ENCODE assay signal across 17 mouse cellular contexts in the genomic region with DNA sequence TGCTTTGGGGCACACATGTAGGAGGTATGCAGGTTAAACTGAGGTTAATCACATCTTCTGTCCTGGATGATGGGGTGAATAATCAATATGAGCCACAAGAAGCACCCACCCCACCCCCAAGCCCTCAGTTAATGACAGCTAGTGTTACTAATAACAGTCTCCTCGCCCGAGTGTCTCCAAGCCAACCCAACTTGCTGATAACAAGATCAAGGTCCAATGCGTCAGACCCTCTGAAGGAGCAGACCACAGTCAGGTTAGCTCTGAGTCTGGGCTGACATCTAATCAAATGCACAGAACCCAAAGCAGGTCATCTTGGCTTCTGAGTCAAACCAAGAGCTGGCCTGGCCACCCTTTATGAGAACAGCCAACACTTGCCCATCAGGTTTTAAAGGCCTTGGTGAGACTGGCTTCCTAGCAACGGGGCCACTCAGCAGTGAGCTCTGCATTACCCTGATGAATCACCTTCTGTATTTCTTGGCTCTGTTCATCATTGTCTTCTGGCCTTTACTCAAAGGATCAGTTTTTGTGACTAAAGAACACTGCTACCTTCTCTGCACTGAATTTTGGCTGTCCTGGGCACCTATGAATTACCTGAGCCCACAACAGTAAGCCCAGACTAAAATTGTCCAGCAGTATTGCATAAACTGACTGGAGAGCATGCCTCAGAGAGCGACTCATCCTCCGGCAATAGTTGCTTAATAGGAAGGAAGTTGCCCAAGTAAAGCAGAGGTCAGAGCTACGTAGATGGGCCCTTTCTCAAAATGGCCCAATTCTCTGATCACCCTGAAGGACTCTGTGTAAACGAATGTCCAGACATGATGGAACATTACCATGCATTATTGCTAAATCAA. TPM values are rescaled to one million over a fixed set of nuclear protein-coding genes. Genes with fewer than 3 reads are reported as not detected.
DNase-seq lines count a peak whose midpoint lies in the region; ATAC-seq lines count a peak whose summit lies in the region.
"Had no signal": no experiment of that assay in that cellular context is flagged by ENCODE, and none has a peak within 500 bp of the region (broad histone marks: within the 10 kb centered on the region; RNA-seq: fewer than 3 reads in every experiment).

No protein-coding gene starts in this region.

- H3K27ac ChIP-seq in liver, embryonic 16.5 days (ENCODE audit: low read length), result peak overlapping the region; percentile 51
- no peak overlapping the region for H3K27ac ChIP-seq in liver, embryonic 12.5 days
- no peak overlapping the region for H3K27ac ChIP-seq in midbrain, embryonic 15.5 days
- H3K27ac ChIP-seq: embryonic facial prominence, embryonic 10.5 days; heart, embryonic 10.5 days; hindbrain, embryonic 15.5 days had no signal

- no peaks in the 10 kb centered on the region for H3K36me3 ChIP-seq in liver, embryonic 16.5 days (ENCODE audit: control insufficient read depth, insufficient read depth)
- H3K36me3 ChIP-seq in liver, embryonic 12.5 days, result peaks cover 12% of the 10 kb centered on the region
- H3K36me3 ChIP-seq in midbrain, embryonic 15.5 days (replicated peaks), result 0 out of 2 replicates have a peak, but pooled peaks cover 4% of the 10 kb centered on the region

- no peak overlapping the region for H3K4me3 ChIP-seq in liver, embryonic 16.5 days (ENCODE audit: low read depth, low read length)
- H3K4me3 ChIP-seq in liver, embryonic 12.5 days, result no peak overlapping the region
- no peak overlapping the region for H3K4me3 ChIP-seq in midbrain, embryonic 15.5 days
- H3K4me3 ChIP-seq: embryonic facial prominence, embryonic 10.5 days; heart, embryonic 10.5 days; hindbrain, embryonic 15.5 days had no signal

- H3K9me3 ChIP-seq in liver, embryonic 16.5 days (replicated peaks; ENCODE audit: control insufficient read depth, low read length), result no peaks in the 10 kb centered on the region
- H3K9me3 ChIP-seq in liver, embryonic 12.5 days (replicated peaks), result no peaks in the 10 kb centered on the region
- no peaks in the 10 kb centered on the region for H3K9me3 ChIP-seq in midbrain, embryonic 15.5 days
- H3K9me3 ChIP-seq: embryonic facial prominence, embryonic 10.5 days; heart, embryonic 10.5 days; hindbrain, embryonic 15.5 days had no signal

- H3K27me3 ChIP-seq in liver, embryonic 16.5 days (ENCODE audit: control insufficient read depth, insufficient read depth, low read depth, low read length), result no peaks in the 10 kb centered on the region
- H3K27me3 ChIP-seq in liver, embryonic 12.5 days (replicated peaks), result 0 out of 2 replicates have a peak, but pooled peaks cover 9% of the 10 kb centered on the region
- no peaks in the 10 kb centered on the region for H3K27me3 ChIP-seq in midbrain, embryonic 15.5 days (replicated peaks)
- H3K27me3 ChIP-seq: hindbrain, embryonic 15.5 days had no signal

- ATAC-seq in liver, embryonic 16.5 days (ENCODE audit: low read depth), result 0 out of 2 replicates have a peak, but pooled peaks have one; percentile 32
- ATAC-seq in liver, embryonic 12.5 days, result no peak
- peak; percentile 91 for ATAC-seq in neutrophil, adult 5-6 weeks (ENCODE audit: extremely low read depth, insufficient number of reproducible peaks, low FRiP score, poor library complexity, severe bottlenecking)
- no peak for ATAC-seq in midbrain, embryonic 15.5 days (replicated peaks)
- ATAC-seq: forebrain, embryonic 16.5 days had no signal

- H3K9ac ChIP-seq in liver, embryonic 16.5 days (ENCODE audit: low read depth, low read length), result no peak overlapping the region
- no peak overlapping the region for H3K9ac ChIP-seq in liver, embryonic 12.5 days
- no peak overlapping the region for H3K9ac ChIP-seq in midbrain, embryonic 15.5 days
- H3K9ac ChIP-seq: hindbrain, embryonic 15.5 days had no signal

- 34% methylated on average over 8 of the region's 8 CpGs for WGBS in liver, embryonic 16.5 days (ENCODE audit: insufficient replicate concordance)
- WGBS in liver, embryonic 12.5 days (ENCODE audit: insufficient replicate concordance), result 37% methylated on average over 8 of the region's 8 CpGs
- WGBS in midbrain, embryonic 15.5 days, result 87% methylated on average over 8 of the region's 8 CpGs

- peak; percentile 50 for DNase-seq in adrenal gland, adult 8-10 months
- peak; percentile 99 for DNase-seq in gonadal fat pad, adult 2 months (ENCODE audit: low read depth)
- DNase-seq in kidney, adult 18-20 months, result no peak
- DNase-seq in thymus, postnatal 10 days (ENCODE audit: low spot score in 2 of 2), result no peak
- DNase-seq: cerebellum, adult 11 months; kidney, postnatal 25 days had no signal

- H3K4me1 ChIP-seq in liver, embryonic 16.5 days (ENCODE audit: control insufficient read depth, low read depth, low read length), result peaks cover 7% of the 10 kb centered on the region
- H3K4me1 ChIP-seq in liver, embryonic 12.5 days, result peaks cover 18% of the 10 kb centered on the region
- H3K4me1 ChIP-seq in midbrain, embryonic 15.5 days, result no peaks in the 10 kb centered on the region
- H3K4me1 ChIP-seq: embryonic facial prominence, embryonic 10.5 days; hindbrain, embryonic 15.5 days had no signal

- no peak overlapping the region for H3K4me2 ChIP-seq in liver, embryonic 16.5 days (ENCODE audit: low read depth, low read length)
- no peak overlapping the region for H3K4me2 ChIP-seq in liver, embryonic 12.5 days
- H3K4me2 ChIP-seq in midbrain, embryonic 15.5 days, result no peak overlapping the region
- H3K4me2 ChIP-seq: hindbrain, embryonic 15.5 days had no signal

RNA-seq across cellular contexts. Expression of a gene that starts 12.7 kb away (rescaled TPM):
- not detected in 2 replicates for polyA plus RNA-seq in liver, embryonic 16.5 days (2015; fragmentation: Nextera tagmentation; extraction: Ambion mirVana)
- polyA plus RNA-seq in liver, embryonic 12.5 days (2016; fragmentation: Nextera tagmentation; extraction: Ambion mirVana), result not detected in 2 replicates
- total RNA-seq in adrenal gland, adult 8-10 months (2022), result not detected
- polyA plus RNA-seq in gonadal fat pad, adult 2 months (2012; rRNA removed), result not detected in 2 replicates
- total RNA-seq in neutrophil, adult 5-6 weeks (2017), result 0.74 and 1.5 TPM in 2 replicates
- polyA plus RNA-seq in midbrain, embryonic 15.5 days (2015; fragmentation: Nextera tagmentation; extraction: Ambion mirVana), result 0.89 TPM in 1 of 2 replicates, not detected in the other
- total RNA-seq: left cerebral cortex, postnatal 10 days had no signal
- polyA plus RNA-seq: embryonic facial prominence, embryonic 10.5 days; heart, embryonic 10.5 days; neural tube, embryonic 14.5 days; spleen, adult 2 months had no signal

RNA-seq across cellular contexts. Expression of a gene that starts 15.5 kb away (rescaled TPM):
- 9.0 and 10.1 TPM in 2 replicates for polyA plus RNA-seq in liver, embryonic 16.5 days (2015; fragmentation: Nextera tagmentation; extraction: Ambion mirVana)
- 21.5 and 21.8 TPM in 2 replicates for polyA plus RNA-seq in liver, embryonic 12.5 days (2016; fragmentation: Nextera tagmentation; extraction: Ambion mirVana)
- total RNA-seq in adrenal gland, adult 8-10 months (2022), result 10 to 100 TPM; 18.6 to 25.1 (median 20.7) TPM
- polyA plus RNA-seq in gonadal fat pad, adult 2 months (2012; rRNA removed), result 23.1 and 34.4 TPM in 2 replicates
- total RNA-seq in neutrophil, adult 5-6 weeks (2017), result 5.5 and 11.9 TPM in 2 replicates
- polyA plus RNA-seq in midbrain, embryonic 15.5 days (2015; fragmentation: Nextera tagmentation; extraction: Ambion mirVana), result 40.2 and 40.9 TPM in 2 replicates

RNA-seq across cellular contexts. Expression of a gene that starts 16.5 kb away (rescaled TPM):
- 10.2 and 13.1 TPM in 2 replicates for polyA plus RNA-seq in liver, embryonic 16.5 days (2015; fragmentation: Nextera tagmentation; extraction: Ambion mirVana)
- 23.7 and 27.6 TPM in 2 replicates for polyA plus RNA-seq in liver, embryonic 12.5 days (2016; fragmentation: Nextera tagmentation; extraction: Ambion mirVana)
- total RNA-seq in adrenal gland, adult 8-10 months (2022), result 10 to 100 TPM; 38.8 to 73.6 (median 49.8) TPM
- polyA plus RNA-seq in gonadal fat pad, adult 2 months (2012; rRNA removed), result 54.2 and 73.3 TPM in 2 replicates
- total RNA-seq in neutrophil, adult 5-6 weeks (2017), result 37.3 and 37.5 TPM in 2 replicates
- polyA plus RNA-seq in midbrain, embryonic 15.5 days (2015; fragmentation: Nextera tagmentation; extraction: Ambion mirVana), result 39.4 and 39.8 TPM in 2 replicates

RNA-seq across cellular contexts. Expression of a gene that starts 20.4 kb away (rescaled TPM):
- 0.22 and 0.30 TPM in 2 replicates for polyA plus RNA-seq in liver, embryonic 16.5 days (2015; fragmentation: Nextera tagmentation; extraction: Ambion mirVana)
- polyA plus RNA-seq in liver, embryonic 12.5 days (2016; fragmentation: Nextera tagmentation; extraction: Ambion mirVana), result 0.28 and 0.41 TPM in 2 replicates
- total RNA-seq in adrenal gland, adult 8-10 months (2022), result under 1 TPM in 2 of 4 experiments, not detected in 2; 0.43 to 0.46 TPM
- polyA plus RNA-seq in gonadal fat pad, adult 2 months (2012; rRNA removed), result 0.09 TPM in 1 of 2 replicates, not detected in the other
- total RNA-seq in neutrophil, adult 5-6 weeks (2017), result not detected in 2 replicates
- 0.15 and 0.21 TPM in 2 replicates for polyA plus RNA-seq in midbrain, embryonic 15.5 days (2015; fragmentation: Nextera tagmentation; extraction: Ambion mirVana)
- polyA plus RNA-seq: embryonic facial prominence, embryonic 10.5 days; forebrain, embryonic 16.5 days had no signal

RNA-seq across cellular contexts. Expression of a gene that starts 30.6 kb away (rescaled TPM):
- 2.7 and 3.3 TPM in 2 replicates for polyA plus RNA-seq in liver, embryonic 16.5 days (2015; fragmentation: Nextera tagmentation; extraction: Ambion mirVana)
- polyA plus RNA-seq in liver, embryonic 12.5 days (2016; fragmentation: Nextera tagmentation; extraction: Ambion mirVana), result 3.9 and 4.3 TPM in 2 replicates
- total RNA-seq in adrenal gland, adult 8-10 months (2022), result 10 to 100 TPM; 29.2 to 51.3 (median 39.1) TPM
- polyA plus RNA-seq in gonadal fat pad, adult 2 months (2012; rRNA removed), result 64.2 and 65.8 TPM in 2 replicates
- total RNA-seq in neutrophil, adult 5-6 weeks (2017), result 26.2 and 27.9 TPM in 2 replicates
- polyA plus RNA-seq in midbrain, embryonic 15.5 days (2015; fragmentation: Nextera tagmentation; extraction: Ambion mirVana), result 45.9 and 50.9 TPM in 2 replicates

Comparison
In these comparisons a context has a peak if more than half of its experiments do, and no peak if none do; other contexts are left out.
1. ATAC-seq: peak in liver, embryonic 16.5 days (single experiment) and neutrophil, adult 5-6 weeks (single experiment); none in liver, embryonic 12.5 days (single experiment) and midbrain, embryonic 15.5 days (single experiment).
2. DNase-seq: peak in adrenal gland, adult 8-10 months (single experiment) and gonadal fat pad, adult 2 months (single experiment); none in kidney, adult 18-20 months (single experiment) and thymus, postnatal 10 days (0 of 2).